Mouse (Mus musculus) embryonic facial prominence, embryonic 15.5 days (tissue): ENCODE measurements around the gene Myh14. TPM values are rescaled to one million over a fixed set of nuclear protein-coding genes. Genes with fewer than 3 reads are reported as not detected.

ENCODE experiments used
- ATAC-seq: fragments of 200-750 bp; cut with Nextera tagmentation; 2 replicates; pipeline ENCODE4 v1.8.0; 2017; ENCODE audit warnings: low read depth, moderate TSS enrichment; ENCODE audit not compliant: insufficient number of reproducible peaks, low FRiP score, low TSS enrichment
- H3K27ac ChIP-seq: fragments of 300-500 bp; sonication (generic); replicated peaks from 2 replicates; pipeline ENCODE4 v1.5.1; 2015; ENCODE audit warnings: mild to moderate bottlenecking, inconsistent platforms
- H3K27me3 ChIP-seq: fragments of 300-500 bp; sonication (generic); 2 replicates; pipeline ENCODE4 v1.6.1; 2015; ENCODE audit warnings: inconsistent platforms
- H3K36me3 ChIP-seq: fragments of 300-500 bp; sonication (generic); 2 replicates; pipeline ENCODE4 v1.6.1; 2015; ENCODE audit warnings: mild to moderate bottlenecking, inconsistent platforms
- H3K4me1 ChIP-seq: fragments of 300-500 bp; sonication (generic); 2 replicates; pipeline ENCODE4 v1.6.1; 2015; ENCODE audit warnings: inconsistent platforms
- H3K4me2 ChIP-seq: fragments of 300-500 bp; sonication (generic); replicated peaks from 2 replicates; pipeline ENCODE4 v1.6.1; 2015; ENCODE audit warnings: mild to moderate bottlenecking, inconsistent platforms
- H3K4me3 ChIP-seq: fragments of 300-500 bp; sonication (generic); replicated peaks from 2 replicates; pipeline ENCODE4 v1.5.1; 2015; ENCODE audit warnings: mild to moderate bottlenecking, inconsistent platforms
- H3K9ac ChIP-seq: fragments of 300-500 bp; sonication (generic); 2 replicates; pipeline ENCODE4 v1.6.1; 2015; ENCODE audit warnings: inconsistent platforms
- H3K9me3 ChIP-seq: fragments of 300-500 bp; sonication (generic); replicated peaks from 2 replicates; pipeline ENCODE4 v1.6.1; 2016; ENCODE audit warnings: inconsistent platforms
- whole genome bisulfite sequencing: fragments of 180-500 bp; shearing (Covaris S2); methylation state at CpG from one replicate; pipeline ENCODE4 v1.1.7; 2015; 5-methylcytosine and 5-hydroxymethylcytosine counted together
- polyA plus RNA-seq: library from polyadenylated mRNA; unstranded; fragments of >200 nt; fragmentation: Nextera tagmentation; extraction: Ambion mirVana; gene quantifications from 2 replicates; pipeline ENCODE4 v1.2.1, GENCODE M21; 2015

The Myh14 gene
- polyA plus RNA-seq, 1 experiment from 2014 or later = 23.0 TPM

GRCm38 (mm10) chr7:44598336-44598735, 72.3 kb downstream of the Myh14 start:
- Histone ChIP-seq H3K4me2 (no peak overlapping the region), H3K9ac (no peak overlapping the region), H3K36me3 (no peaks in the 10 kb centered on the region), H3K4me3 (no peak overlapping the region), H3K4me1 (peaks cover 23% of the 10 kb centered on the region), H3K27me3 (peaks cover 32% of the 10 kb centered on the region), H3K9me3 (no peaks in the 10 kb centered on the region), H3K27ac (no peak overlapping the region)
- no peak for ATAC-seq
- WGBS = 80% methylated on average over 12 of the region's 12 CpGs

GRCm38 (mm10) chr7:44597666-44598065, 73.0 kb downstream of the Myh14 start:
- H3K36me3 ChIP-seq = no peaks in the 10 kb centered on the region
- no peak for ATAC-seq
- no peak overlapping the region for H3K27ac ChIP-seq
- no peaks in the 10 kb centered on the region for H3K9me3 ChIP-seq
- no peak overlapping the region for H3K4me3 ChIP-seq
- no peak overlapping the region for H3K9ac ChIP-seq
- H3K27me3 ChIP-seq = peaks cover 32% of the 10 kb centered on the region
- WGBS = 95% methylated on average over 4 of the region's 4 CpGs
- H3K4me2 ChIP-seq = no peak overlapping the region
- H3K4me1 ChIP-seq = peaks cover 21% of the 10 kb centered on the region

- Histone ChIP-seq H3K4me2 (no peak overlapping the region), H3K27ac (no peak overlapping the region), H3K27me3 (peaks cover 32% of the 10 kb centered on the region), H3K4me1 (peaks cover 15% of the 10 kb centered on the region), H3K9me3 (no peaks in the 10 kb centered on the region), H3K4me3 (no peak overlapping the region), H3K9ac (no peak overlapping the region), H3K36me3 (no peaks in the 10 kb centered on the region)
- 46% methylated on average over 5 of the region's 5 CpGs for WGBS
- no peak for ATAC-seq
Observed at GRCm38 (mm10) chr7:44596996-44597538, 73.6 kb downstream of the Myh14 start.

- no peak overlapping the region for H3K27ac ChIP-seq
- peaks cover 20% of the 10 kb centered on the region for H3K4me1 ChIP-seq
- peaks cover 32% of the 10 kb centered on the region for H3K27me3 ChIP-seq
- H3K9me3 ChIP-seq = no peaks in the 10 kb centered on the region
- H3K4me3 ChIP-seq = no peak overlapping the region
- H3K4me2 ChIP-seq = no peak overlapping the region
- no peaks in the 10 kb centered on the region for H3K36me3 ChIP-seq
- H3K9ac ChIP-seq = no peak overlapping the region
- ATAC-seq = no peak
- WGBS = 90% methylated on average over 6 of the region's 6 CpGs
Observed at GRCm38 (mm10) chr7:44596051-44596450, 74.6 kb downstream of the Myh14 start.

- ATAC-seq = no peak
- H3K4me1 ChIP-seq = peaks cover 24% of the 10 kb centered on the region
- peaks cover 30% of the 10 kb centered on the region for H3K27me3 ChIP-seq
- no peak overlapping the region for H3K27ac ChIP-seq
- no peaks in the 10 kb centered on the region for H3K9me3 ChIP-seq
- H3K4me2 ChIP-seq = no peak overlapping the region
- no peak overlapping the region for H3K9ac ChIP-seq
- H3K36me3 ChIP-seq = no peaks in the 10 kb centered on the region
- no peak overlapping the region for H3K4me3 ChIP-seq
- WGBS = 91% methylated on average over 20 of the region's 20 CpGs
Observed at GRCm38 (mm10) chr7:44595131-44595561, 75.5 kb downstream of the Myh14 start.

GRCm38 (mm10) chr7:44594291-44594690, 76.4 kb downstream of the Myh14 start:
- H3K4me3 ChIP-seq = no peak overlapping the region
- 47% methylated on average over 6 of the region's 6 CpGs for WGBS
- no peak for ATAC-seq
- no peak overlapping the region for H3K9ac ChIP-seq
- no peaks in the 10 kb centered on the region for H3K9me3 ChIP-seq
- no peak overlapping the region for H3K27ac ChIP-seq
- no peaks in the 10 kb centered on the region for H3K36me3 ChIP-seq
- peaks cover 33% of the 10 kb centered on the region for H3K27me3 ChIP-seq
- peaks cover 32% of the 10 kb centered on the region for H3K4me1 ChIP-seq
- peak overlapping the region; percentile 34; the same call in 1 of the 2 replicates for H3K4me2 ChIP-seq

GRCm38 (mm10) chr7:44593775-44594174, 76.9 kb downstream of the Myh14 start:
- Histone ChIP-seq H3K4me1 (peaks cover 37% of the 10 kb centered on the region), H3K4me3 (0 out of 2 replicates have a peak overlapping the region, but pooled peaks have one; percentile 13), H3K9ac (no peak overlapping the region), H3K27me3 (peaks cover 38% of the 10 kb centered on the region), H3K27ac (no peak overlapping the region), H3K9me3 (no peaks in the 10 kb centered on the region), H3K36me3 (no peaks in the 10 kb centered on the region), H3K4me2 (peak overlapping the region; percentile 34)
- under 1% methylated on average over 22 of the region's 22 CpGs for WGBS
- ATAC-seq = no peak

GRCm38 (mm10) chr7:44593051-44593450, 77.6 kb downstream of the Myh14 start:
- peaks cover 44% of the 10 kb centered on the region for H3K4me1 ChIP-seq
- peak overlapping the region; percentile 60; the same call in 1 of the 2 replicates for H3K4me3 ChIP-seq
- no peak overlapping the region for H3K9ac ChIP-seq
- H3K36me3 ChIP-seq = no peaks in the 10 kb centered on the region
- no peaks in the 10 kb centered on the region for H3K9me3 ChIP-seq
- under 1% methylated on average over 15 of the region's 15 CpGs for WGBS
- H3K27me3 ChIP-seq = peaks cover 44% of the 10 kb centered on the region
- no peak overlapping the region for H3K27ac ChIP-seq
- ATAC-seq = no peak
- H3K4me2 ChIP-seq = no peak overlapping the region

GRCm38 (mm10) chr7:44591348-44592116, 79.1 kb downstream of the Myh14 start:
- Histone ChIP-seq H3K4me1 (peaks cover 52% of the 10 kb centered on the region), H3K9me3 (no peaks in the 10 kb centered on the region), H3K27ac (no peak overlapping the region), H3K4me2 (peak overlapping the region; percentile 100), H3K36me3 (no peaks in the 10 kb centered on the region), H3K27me3 (peaks cover 59% of the 10 kb centered on the region), H3K4me3 (peak overlapping the region; percentile 60), H3K9ac (peak overlapping the region; percentile 28)
- ATAC-seq = no peak
- under 1% methylated on average over 60 of the region's 60 CpGs for WGBS

GRCm38 (mm10) chr7:44590402-44591347, 80.0 kb downstream of the Myh14 start, which contains the start of gene Kcnc3:
Gene Kcnc3, plus strand, starts transcription at chr7:44590664.
- H3K27ac ChIP-seq = peak within 1 kb of the TSS; percentile 22; the same call in 1 of the 2 replicates
- ATAC-seq = peak; percentile 95
- no peaks in the 10 kb centered on the region for H3K36me3 ChIP-seq
- H3K4me1 ChIP-seq = peaks cover 56% of the 10 kb centered on the region
- H3K27me3 ChIP-seq = peaks cover 68% of the 10 kb centered on the region
- peak within 1 kb of the TSS; percentile 100 for H3K4me2 ChIP-seq
- peak within 1 kb of the TSS; percentile 28 for H3K9ac ChIP-seq
- under 1% methylated on average over 80 of the region's 80 CpGs for WGBS
- peak within 1 kb of the TSS; percentile 60 for H3K4me3 ChIP-seq
- H3K9me3 ChIP-seq = no peaks in the 10 kb centered on the region

GRCm38 (mm10) chr7:44589946-44590345, 80.7 kb downstream of the Myh14 start:
- Histone ChIP-seq H3K36me3 (no peaks in the 10 kb centered on the region), H3K4me1 (peaks cover 56% of the 10 kb centered on the region), H3K9ac (no peak overlapping the region), H3K27ac (peak overlapping the region; percentile 22; the same call in 1 of the 2 replicates), H3K27me3 (peaks cover 75% of the 10 kb centered on the region), H3K4me3 (peak overlapping the region; percentile 60), H3K4me2 (peak overlapping the region; percentile 100), H3K9me3 (no peaks in the 10 kb centered on the region)
- ATAC-seq = no peak
- 4% methylated on average over 13 of the region's 13 CpGs for WGBS
